Mouse (Mus musculus): ENCODE results near the gene Gm44511. TPM values are rescaled to one million over a fixed set of nuclear protein-coding genes. Genes with fewer than 3 reads are reported as not detected.

The Gm44511 gene
- total and polyA plus RNA-seq, 3 experiments = not detected

GRCm38 (mm10) chr6:128847401-128847800 is 21.3 kb upstream of the Gm44511 start:
- ATAC-seq (ENCODE audit: extremely low read depth, insufficient number of reproducible peaks, low FRiP score, poor library complexity, severe bottlenecking) (no peak), DNase-seq (ENCODE audit: low spot score) (no peak)
- Histone ChIP-seq H3K9me3 (replicated peaks) (peaks cover 44% of the 10 kb centered on the region), H3K4me1 (ENCODE audit: insufficient read depth, low read depth, low read length) (peaks cover 3% of the 10 kb centered on the region; the same call in 1 of the 2 replicates), H3K36me3 (replicated peaks) (no peaks in the 10 kb centered on the region), H3K27me3 (ENCODE audit: insufficient read depth, low read length) (peaks cover 3% of the 10 kb centered on the region; the same call in 1 of the 2 replicates), H3K4me3 (ENCODE audit: low read depth, low read length) (no peak overlapping the region; the same call in 1 of the 2 replicates)
- no peak for TF ChIP-seq GATA1 (IDR thresholded peaks at IDR 0.05; ENCODE audit: borderline replicate concordance, low read length)
- TF ChIP-seq CTCF (IDR thresholded peaks at IDR 0.05; ENCODE audit: low read depth, low read length) = no peak
- TF ChIP-seq GATA2 (IDR thresholded peaks at IDR 0.05; ENCODE audit: borderline replicate concordance, low read depth, low read length) = no peak
- no peak for TF ChIP-seq POLR2AphosphoS5 (IDR thresholded peaks at IDR 0.05; ENCODE audit: insufficient replicate concordance, low read depth, low read length)

- H3K9me3 ChIP-seq (replicated peaks) = peaks cover 46% of the 10 kb centered on the region
- H3K4me1 ChIP-seq (ENCODE audit: insufficient read depth, low read depth, low read length) = peaks cover 3% of the 10 kb centered on the region; the same call in 1 of the 2 replicates
- H3K36me3 ChIP-seq (replicated peaks) = no peaks in the 10 kb centered on the region
- peaks cover 3% of the 10 kb centered on the region; the same call in 1 of the 2 replicates for H3K27me3 ChIP-seq (ENCODE audit: insufficient read depth, low read length)
- ATAC-seq (ENCODE audit: extremely low read depth, insufficient number of reproducible peaks, low FRiP score, poor library complexity, severe bottlenecking) (no peak), DNase-seq (ENCODE audit: low spot score) (no peak)
- no peak for TF ChIP-seq TAL1 (conservative IDR thresholded peaks at IDR 0.05; ENCODE audit: low read depth, low read length)
- no peak for TF ChIP-seq POLR2AphosphoS5 (IDR thresholded peaks at IDR 0.05; ENCODE audit: insufficient replicate concordance, low read depth, low read length)
- TF ChIP-seq CTCF (IDR thresholded peaks at IDR 0.05; ENCODE audit: low read depth, low read length) = no peak
- no peak for TF ChIP-seq GATA2 (IDR thresholded peaks at IDR 0.05; ENCODE audit: borderline replicate concordance, low read depth, low read length)
- TF ChIP-seq GATA1 (IDR thresholded peaks at IDR 0.05; ENCODE audit: borderline replicate concordance, low read length) = no peak
- H3K4me3 ChIP-seq (ENCODE audit: low read depth, low read length) = no peak overlapping the region
Observed at GRCm38 (mm10) chr6:128845998-128846542, 20.0 kb upstream of the Gm44511 start.

GRCm38 (mm10) chr6:128845319-128845979 is 19.3 kb upstream of the Gm44511 start:
- no peak for ATAC-seq (ENCODE audit: extremely low read depth, insufficient number of reproducible peaks, low FRiP score, poor library complexity, severe bottlenecking)
- Histone ChIP-seq H3K9me3 (replicated peaks) (peaks cover 46% of the 10 kb centered on the region), H3K27me3 (ENCODE audit: insufficient read depth, low read length) (peaks cover 3% of the 10 kb centered on the region; the same call in 1 of the 2 replicates), H3K4me1 (ENCODE audit: insufficient read depth, low read depth, low read length) (peaks cover 3% of the 10 kb centered on the region; the same call in 1 of the 2 replicates), H3K4me3 (ENCODE audit: low read depth, low read length) (no peak overlapping the region), H3K36me3 (replicated peaks) (no peaks in the 10 kb centered on the region)
- no peak for DNase-seq (ENCODE audit: low spot score)
- no peak for TF ChIP-seq GATA1 (IDR thresholded peaks at IDR 0.05; ENCODE audit: borderline replicate concordance, low read length)
- TF ChIP-seq CTCF (IDR thresholded peaks at IDR 0.05; ENCODE audit: low read depth, low read length) = peak; percentile 48; the same call in 1 of the 2 replicates

- H3K27me3 ChIP-seq (ENCODE audit: insufficient read depth, low read length) = peaks cover 3% of the 10 kb centered on the region; the same call in 1 of the 2 replicates
- H3K4me1 ChIP-seq (ENCODE audit: insufficient read depth, low read depth, low read length) = peaks cover 3% of the 10 kb centered on the region; the same call in 1 of the 2 replicates
- no peak overlapping the region for H3K4me3 ChIP-seq (ENCODE audit: low read depth, low read length)
- no peaks in the 10 kb centered on the region for H3K36me3 ChIP-seq (replicated peaks)
- TF ChIP-seq POLR2AphosphoS5 (IDR thresholded peaks at IDR 0.05; ENCODE audit: insufficient replicate concordance, low read depth, low read length) = no peak
- no peak for TF ChIP-seq CTCF (IDR thresholded peaks at IDR 0.05; ENCODE audit: low read depth, low read length)
- no peak for TF ChIP-seq TAL1 (conservative IDR thresholded peaks at IDR 0.05; ENCODE audit: low read depth, low read length)
- no peak for TF ChIP-seq GATA1 (IDR thresholded peaks at IDR 0.05; ENCODE audit: borderline replicate concordance, low read length)
- no peak for TF ChIP-seq GATA2 (IDR thresholded peaks at IDR 0.05; ENCODE audit: borderline replicate concordance, low read depth, low read length)
- H3K9me3 ChIP-seq (replicated peaks) = peaks cover 47% of the 10 kb centered on the region
- no peak for ATAC-seq (ENCODE audit: extremely low read depth, insufficient number of reproducible peaks, low FRiP score, poor library complexity, severe bottlenecking)
- no peak for DNase-seq (ENCODE audit: low spot score)
Observed at GRCm38 (mm10) chr6:128844586-128845080, 18.5 kb upstream of the Gm44511 start.

GRCm38 (mm10) chr6:128844131-128844530 is 18.0 kb upstream of the Gm44511 start:
- TF ChIP-seq GATA1 (IDR thresholded peaks at IDR 0.05; ENCODE audit: borderline replicate concordance, low read length) (no peak), TAL1 (conservative IDR thresholded peaks at IDR 0.05; ENCODE audit: low read depth, low read length) (no peak), GATA2 (IDR thresholded peaks at IDR 0.05; ENCODE audit: borderline replicate concordance, low read depth, low read length) (no peak), CTCF (IDR thresholded peaks at IDR 0.05; ENCODE audit: low read depth, low read length) (no peak), POLR2AphosphoS5 (IDR thresholded peaks at IDR 0.05; ENCODE audit: insufficient replicate concordance, low read depth, low read length) (no peak)
- ATAC-seq (ENCODE audit: extremely low read depth, insufficient number of reproducible peaks, low FRiP score, poor library complexity, severe bottlenecking) (no peak), DNase-seq (ENCODE audit: low spot score) (no peak)
- Histone ChIP-seq H3K27me3 (ENCODE audit: insufficient read depth, low read length) (peaks cover 3% of the 10 kb centered on the region; the same call in 1 of the 2 replicates), H3K4me3 (ENCODE audit: low read depth, low read length) (no peak overlapping the region), H3K36me3 (replicated peaks) (no peaks in the 10 kb centered on the region), H3K9me3 (replicated peaks) (peaks cover 52% of the 10 kb centered on the region), H3K4me1 (ENCODE audit: insufficient read depth, low read depth, low read length) (peaks cover 8% of the 10 kb centered on the region)

- H3K36me3 ChIP-seq (replicated peaks) = no peaks in the 10 kb centered on the region
- peaks cover 9% of the 10 kb centered on the region for H3K4me1 ChIP-seq (ENCODE audit: insufficient read depth, low read depth, low read length)
- H3K9me3 ChIP-seq (replicated peaks) = peaks cover 55% of the 10 kb centered on the region
- peak overlapping the region; percentile 36; the same call in 1 of the 2 replicates for H3K4me3 ChIP-seq (ENCODE audit: low read depth, low read length)
- ATAC-seq (ENCODE audit: extremely low read depth, insufficient number of reproducible peaks, low FRiP score, poor library complexity, severe bottlenecking) = no peak; the same call in 1 of the 2 replicates
- DNase-seq (ENCODE audit: low spot score) = no peak
- peaks cover 3% of the 10 kb centered on the region; the same call in 1 of the 2 replicates for H3K27me3 ChIP-seq (ENCODE audit: insufficient read depth, low read length)
- TF ChIP-seq CTCF (IDR thresholded peaks at IDR 0.05; ENCODE audit: low read depth, low read length) (no peak), TAL1 (conservative IDR thresholded peaks at IDR 0.05; ENCODE audit: low read depth, low read length) (no peak), GATA1 (IDR thresholded peaks at IDR 0.05; ENCODE audit: borderline replicate concordance, low read length) (no peak), GATA2 (IDR thresholded peaks at IDR 0.05; ENCODE audit: borderline replicate concordance, low read depth, low read length) (no peak), POLR2AphosphoS5 (IDR thresholded peaks at IDR 0.05; ENCODE audit: insufficient replicate concordance, low read depth, low read length) (no peak)
Observed at GRCm38 (mm10) chr6:128843479-128843992, 17.4 kb upstream of the Gm44511 start.
